Mouse (Mus musculus) brain, embryonic 14.5 days (tissue): ENCODE data around the gene Rita1.

Experiments used
- CTCF ChIP-seq: fragments of 200-500 bp; IDR thresholded peaks from 2 replicates; pipeline ENCODE4 v1.5.1; 2012; ENCODE audit warnings: inconsistent platforms, mild to moderate bottlenecking, moderate library complexity, borderline replicate concordance; ENCODE audit not compliant: insufficient read depth, insufficient read length; ENCODE audit errors: extremely low read depth
- POLR2A ChIP-seq: fragments of 200-500 bp; IDR thresholded peaks from 2 replicates; pipeline ENCODE4 v1.6.1; 2012; ENCODE audit warnings: mild to moderate bottlenecking, inconsistent platforms, borderline replicate concordance; ENCODE audit not compliant: poor library complexity, insufficient read depth, insufficient read length, severe bottlenecking; ENCODE audit errors: extremely low read depth

- TF ChIP-seq POLR2A (no peak), CTCF (no peak)
Observed at GRCm38 (mm10) chr5:120568336-120568768, 44.0 kb downstream of the Rita1 start.
